Mouse (Mus musculus) adrenal gland, postnatal 4 days (tissue): ENCODE data around the gene Ier2. TPM values are rescaled to one million over a fixed set of nuclear protein-coding genes. Genes with fewer than 3 reads are reported as not detected.
"Not testable (repeated sequence)": the region's sequence is repeated elsewhere in the genome, so short reads cannot be mapped to it uniquely, and the experiment has no call there.

ENCODE experiments used
- DNase-seq, 2 experiments: peaks; one replicate each; pipeline ENCODE4 v3.0.0; 2021 to 2022; ENCODE audit warnings: low spot score in 2 of 2, mixed read lengths in 2 of 2
- total RNA-seq, 2 experiments: library from RNA; stranded (reverse); gene quantifications; 2 replicates each; pipeline ENCODE4 v1.2.3; 2021

Gene Ier2
- total RNA-seq, 2 experiments from 2014 or later: 35.1 to 35.3 TPM

GRCm38 (mm10) chr8:84698929-84699401, 36.3 kb upstream of the Ier2 start:
- no peak for DNase-seq

GRCm38 (mm10) chr8:84698288-84698687, 35.6 kb upstream of the Ier2 start:
- no peak for DNase-seq

GRCm38 (mm10) chr8:84697166-84698130, 34.8 kb upstream of the Ier2 start:
- no peak for DNase-seq

- DNase-seq: no peak
Measured at GRCm38 (mm10) chr8:84695140-84695539, 32.5 kb upstream of the Ier2 start.

GRCm38 (mm10) chr8:84693332-84693731, 30.7 kb upstream of the Ier2 start:
- DNase-seq: no peak

GRCm38 (mm10) chr8:84689091-84689915, 26.7 kb upstream of the Ier2 start:
- DNase-seq: peak; percentile 79 to 83

GRCm38 (mm10) chr8:84687705-84688100, 25.1 kb upstream of the Ier2 start, which contains the start of gene Nacc1:
Nacc1 (minus strand) TSS chr8:84687862.
- peak; percentile 63 to 73 for DNase-seq

- no peak for DNase-seq
Measured at GRCm38 (mm10) chr8:84687003-84687704, 24.5 kb upstream of the Ier2 start.

- no peak for DNase-seq
Measured at GRCm38 (mm10) chr8:84686191-84687002, 23.7 kb upstream of the Ier2 start, which contains the start of gene Trmt1. Trmt1 (plus strand) TSS chr8:84686307.

- DNase-seq: no peak
Measured at GRCm38 (mm10) chr8:84684537-84684936, 21.9 kb upstream of the Ier2 start.

- no peak for DNase-seq
Measured at GRCm38 (mm10) chr8:84682257-84682656, 19.6 kb upstream of the Ier2 start.

GRCm38 (mm10) chr8:84681476-84681875, 18.8 kb upstream of the Ier2 start:
- DNase-seq: no peak

- DNase-seq: no peak
Measured at GRCm38 (mm10) chr8:84677305-84677704, 14.7 kb upstream of the Ier2 start.

- not testable (repeated sequence) for DNase-seq
Measured at GRCm38 (mm10) chr8:84670295-84671006, 7.8 kb upstream of the Ier2 start.

- no peak for DNase-seq
Measured at GRCm38 (mm10) chr8:84668731-84669485, 6.3 kb upstream of the Ier2 start.

GRCm38 (mm10) chr8:84668081-84668480, 5.4 kb upstream of the Ier2 start:
- DNase-seq: no peak

GRCm38 (mm10) chr8:84665385-84665893, 2.8 kb upstream of the Ier2 start:
- no peak for DNase-seq

- peak; percentile 48 to 60 for DNase-seq
Measured at GRCm38 (mm10) chr8:84664566-84665384, 2.1 kb upstream of the Ier2 start.
